Mouse (Mus musculus) forebrain, embryonic 11.5 days (tissue): Measurements from ENCODE around the gene Npdc1. TPM values are rescaled to one million over a fixed set of nuclear protein-coding genes. Genes with fewer than 3 reads are reported as not detected.
A peak's percentile ranks its signal among the peaks of the same experiment; 100 is the strongest.

ENCODE experiments used
- ATAC-seq: fragments of 200-750 bp; cut with Nextera tagmentation; replicated peaks from 2 replicates; pipeline ENCODE4 v1.8.0; 2017; ENCODE audit warnings: moderate TSS enrichment; ENCODE audit not compliant: low FRiP score
- DNase-seq: peaks from one replicate; pipeline ENCODE4 v3.0.0-alpha.2; 2017; ENCODE audit warnings: low spot score
- H3K27ac ChIP-seq: fragments of 300-500 bp; sonication (generic); 2 replicates; pipeline ENCODE4 v1.5.1; 2014; ENCODE audit warnings: low read depth, low read length
- H3K27me3 ChIP-seq: fragments of 300-500 bp; sonication (generic); 2 replicates; pipeline ENCODE4 v1.6.1; 2014; ENCODE audit warnings: mild to moderate bottlenecking, low read length, mixed read lengths; ENCODE audit not compliant: control insufficient read depth, insufficient read depth
- H3K36me3 ChIP-seq: fragments of 300-500 bp; sonication (generic); 2 replicates; pipeline ENCODE4 v1.6.1; 2014; ENCODE audit warnings: mild to moderate bottlenecking, low read length, moderate library complexity, mixed read lengths; ENCODE audit not compliant: control insufficient read depth, insufficient read depth
- H3K4me1 ChIP-seq: fragments of 300-500 bp; sonication (generic); replicated peaks from 2 replicates; pipeline ENCODE4 v1.6.1; 2014; ENCODE audit warnings: low read length, mixed read lengths; ENCODE audit not compliant: control insufficient read depth, insufficient read depth
- H3K4me2 ChIP-seq: fragments of 300-500 bp; sonication (generic); 2 replicates; pipeline ENCODE4 v1.6.1; 2014; ENCODE audit warnings: low read depth, mild to moderate bottlenecking, low read length, moderate library complexity, mixed read lengths; ENCODE audit not compliant: severe bottlenecking
- H3K4me3 ChIP-seq: fragments of 300-500 bp; sonication (generic); 2 replicates; pipeline ENCODE4 v1.5.1; 2014; ENCODE audit warnings: low read depth, low read length
- H3K9ac ChIP-seq: fragments of 300-500 bp; sonication (generic); 2 replicates; pipeline ENCODE4 v1.6.1; 2014; ENCODE audit warnings: low read length
- H3K9me3 ChIP-seq: fragments of 300-500 bp; sonication (generic); 2 replicates; pipeline ENCODE4 v1.6.1; 2016; ENCODE audit warnings: low read length, mixed read lengths; ENCODE audit not compliant: control insufficient read depth
- WGBS: fragments of 180-500 bp; shearing (Covaris S2); extraction: QIAGEN DNeasy Blood & Tissue Kit; methylation state at CpG from one replicate; pipeline ENCODE4 v1.1.7; 2014; 5-methylcytosine and 5-hydroxymethylcytosine counted together
- polyA plus RNA-seq: library from polyadenylated mRNA; unstranded; fragments of >200 nt; fragmentation: Nextera tagmentation; extraction: Ambion mirVana; gene quantifications from 2 replicates; pipeline ENCODE4 v1.2.1, GENCODE M21; 2014

Gene Npdc1
- polyA plus RNA-seq, result 120 and 128 TPM in 2 replicates

- no peaks in the 10 kb centered on the region for H3K36me3 ChIP-seq
- H3K27ac ChIP-seq, result no peak within 1 kb of the TSS
- DNase-seq, result no peak
- H3K9ac ChIP-seq, result no peak within 1 kb of the TSS
- peaks cover 6% of the 10 kb centered on the region for H3K4me1 ChIP-seq
- H3K4me2 ChIP-seq, result no peak within 1 kb of the TSS
- no peak within 1 kb of the TSS for H3K4me3 ChIP-seq
- no peaks in the 10 kb centered on the region for H3K9me3 ChIP-seq
- WGBS, result 64% methylated on average over 8 of the region's 8 CpGs
- no peak for ATAC-seq
- H3K27me3 ChIP-seq, result peaks cover 41% of the 10 kb centered on the region
These were observed at the start of gene Npdc1 for GRCm38 (mm10) chr2:25399051-25399450. Gene Npdc1 (plus strand): TSS chr2:25399351.

DNA sequence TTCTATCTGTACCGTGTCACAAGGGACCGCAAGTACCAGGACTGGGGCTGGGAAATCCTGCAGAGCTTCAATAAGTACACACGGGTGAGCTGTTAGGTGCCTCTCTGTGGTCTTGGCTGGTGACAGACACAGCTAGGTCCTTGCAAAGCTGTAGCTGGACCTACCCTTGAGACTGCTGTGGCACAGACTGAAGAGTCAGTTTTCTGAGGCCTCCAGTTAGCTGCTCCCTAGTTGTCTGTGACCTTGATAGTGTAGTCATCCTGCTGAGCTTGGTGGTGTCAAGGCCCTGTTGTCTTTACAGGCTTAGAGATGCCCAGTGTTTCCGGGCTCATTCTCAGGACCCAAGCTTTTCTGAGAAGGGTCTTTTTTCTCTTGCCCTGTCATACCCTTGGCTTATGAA, 49.7 kb upstream of the Npdc1 start:
- H3K27ac ChIP-seq, result no peak overlapping the region
- no peaks in the 10 kb centered on the region for H3K4me1 ChIP-seq
- no peak overlapping the region for H3K9ac ChIP-seq
- no peak overlapping the region for H3K4me2 ChIP-seq
- H3K9me3 ChIP-seq, result no peaks in the 10 kb centered on the region
- peaks cover 19% of the 10 kb centered on the region for H3K36me3 ChIP-seq
- H3K27me3 ChIP-seq, result no peaks in the 10 kb centered on the region
- 88% methylated on average over 4 of the region's 4 CpGs for WGBS
- no peak for DNase-seq
- no peak for ATAC-seq
- H3K4me3 ChIP-seq, result no peak overlapping the region

GRCm38 (mm10) chr2:25350701-25351100, 48.5 kb upstream of the Npdc1 start:
- ATAC-seq, result no peak
- DNase-seq, result no peak
- Histone ChIP-seq H3K4me3 (no peak overlapping the region), H3K4me2 (no peak overlapping the region), H3K27me3 (no peaks in the 10 kb centered on the region), H3K27ac (no peak overlapping the region), H3K9ac (no peak overlapping the region), H3K9me3 (no peaks in the 10 kb centered on the region), H3K36me3 (peaks cover 14% of the 10 kb centered on the region), H3K4me1 (peaks cover 4% of the 10 kb centered on the region; the same call in 1 of the 2 replicates)
- WGBS, result 97% methylated on average over 3 of the region's 3 CpGs

DNA sequence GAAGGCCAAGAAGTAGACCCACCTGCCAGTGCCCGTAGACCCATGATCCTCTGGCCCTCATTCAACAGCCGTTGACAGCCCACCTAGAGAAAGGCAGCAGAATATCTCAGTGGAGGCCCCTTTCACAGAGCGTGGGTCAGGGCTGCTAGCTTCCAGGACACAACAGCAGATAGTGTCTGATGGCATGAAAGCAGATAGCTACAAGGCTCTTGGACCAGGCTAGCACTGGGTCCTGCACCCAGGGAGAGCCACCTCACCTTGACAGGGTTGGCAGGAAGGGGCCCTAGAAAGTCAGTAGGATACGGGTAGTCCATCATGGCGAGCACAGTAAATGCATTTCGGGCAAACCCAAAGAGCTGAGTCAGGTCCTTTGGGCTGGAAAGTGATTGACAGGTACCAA, 44.9 kb upstream of the Npdc1 start:
- H3K9ac ChIP-seq, result no peak overlapping the region
- peaks cover 4% of the 10 kb centered on the region for H3K36me3 ChIP-seq
- peaks cover 10% of the 10 kb centered on the region for H3K4me1 ChIP-seq
- ATAC-seq (no peak), DNase-seq (no peak)
- H3K27ac ChIP-seq, result no peak overlapping the region
- no peaks in the 10 kb centered on the region for H3K9me3 ChIP-seq
- H3K4me3 ChIP-seq, result no peak overlapping the region
- no peaks in the 10 kb centered on the region for H3K27me3 ChIP-seq
- WGBS, result 91% methylated on average over 6 of the region's 6 CpGs
- H3K4me2 ChIP-seq, result no peak overlapping the region

DNA sequence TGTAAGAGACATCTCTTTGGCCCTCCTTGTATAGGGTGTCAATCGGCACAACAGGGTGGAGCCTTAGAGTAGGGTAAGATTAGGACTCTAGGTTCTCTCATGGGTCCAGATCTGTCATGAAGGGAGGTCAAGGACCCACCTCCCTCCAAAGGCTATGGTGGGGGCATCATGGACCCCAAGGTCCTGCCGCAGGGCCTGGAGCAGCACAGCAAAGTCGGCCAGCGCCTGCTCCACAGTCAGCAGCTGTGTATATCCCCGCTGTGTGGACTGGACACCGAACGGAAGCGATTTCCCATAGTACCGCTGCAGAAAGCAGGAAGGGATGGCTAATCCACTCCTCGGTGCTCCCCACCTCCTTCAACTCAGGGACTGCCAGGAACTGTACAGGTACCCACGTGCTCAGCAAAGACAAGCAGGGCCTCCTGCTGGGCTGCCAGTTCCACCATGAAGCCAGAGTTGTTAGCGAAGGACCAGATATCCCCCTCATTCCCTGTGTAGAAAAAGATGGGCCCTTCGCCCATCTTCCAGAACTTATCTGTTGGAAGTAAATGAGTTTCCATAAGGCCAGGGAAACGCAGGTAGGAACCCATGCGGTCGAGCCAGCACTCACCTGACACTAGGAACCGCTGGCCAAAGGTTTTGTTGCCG, 43.6 kb upstream of the Npdc1 start:
- ATAC-seq (no peak; the same call in 1 of the 2 replicates), DNase-seq (no peak)
- Histone ChIP-seq H3K27me3 (no peaks in the 10 kb centered on the region), H3K4me3 (peak overlapping the region; percentile 48), H3K27ac (no peak overlapping the region), H3K9ac (peak overlapping the region; percentile 74), H3K4me2 (peak overlapping the region; percentile 73), H3K36me3 (no peaks in the 10 kb centered on the region; the same call in none of the 2 replicates), H3K4me1 (peaks cover 10% of the 10 kb centered on the region), H3K9me3 (no peaks in the 10 kb centered on the region)
- 41% methylated on average over 18 of the region's 18 CpGs for WGBS

GRCm38 (mm10) chr2:25356208-25357079, 42.7 kb upstream of the Npdc1 start, which contains the start of gene Dpp7:
Gene Dpp7 (minus strand): TSS chr2:25356359.
- DNase-seq, result peak; percentile 91
- Histone ChIP-seq H3K9me3 (no peaks in the 10 kb centered on the region), H3K36me3 (no peaks in the 10 kb centered on the region; the same call in none of the 2 replicates), H3K4me3 (peak within 1 kb of the TSS; percentile 48), H3K4me1 (peaks cover 10% of the 10 kb centered on the region), H3K27me3 (no peaks in the 10 kb centered on the region), H3K9ac (peak within 1 kb of the TSS; percentile 74), H3K27ac (no peak within 1 kb of the TSS), H3K4me2 (peak within 1 kb of the TSS; percentile 73)
- 8% methylated on average over 13 of the region's 13 CpGs for WGBS
- peak; percentile 78 for ATAC-seq

DNA sequence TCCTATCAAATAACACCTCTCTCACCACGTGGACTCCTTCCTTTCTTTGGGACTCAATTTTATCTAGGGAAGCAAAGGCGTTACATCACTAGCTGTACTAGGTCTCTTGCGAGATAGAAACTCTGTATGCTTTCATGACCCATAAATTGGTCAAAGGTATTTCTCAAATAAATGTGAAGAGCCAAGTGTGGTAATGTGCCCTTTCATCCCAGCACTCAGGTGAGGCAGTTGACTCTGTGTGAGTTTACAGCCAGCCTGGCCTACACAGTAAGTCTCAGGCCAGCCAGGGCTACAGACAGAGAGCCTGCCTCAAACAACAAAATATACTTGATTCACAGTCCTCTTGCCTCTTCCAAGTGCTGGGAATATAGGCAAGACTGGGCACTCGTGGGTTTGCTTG, 39.3 kb upstream of the Npdc1 start:
- no peak for DNase-seq
- 85% methylated on average over 4 of the region's 4 CpGs for WGBS
- no peaks in the 10 kb centered on the region for H3K9me3 ChIP-seq
- H3K27ac ChIP-seq, result no peak overlapping the region
- no peak overlapping the region for H3K4me3 ChIP-seq
- peaks cover 10% of the 10 kb centered on the region for H3K27me3 ChIP-seq
- H3K4me2 ChIP-seq, result no peak overlapping the region
- ATAC-seq, result no peak
- no peaks in the 10 kb centered on the region for H3K36me3 ChIP-seq
- H3K9ac ChIP-seq, result no peak overlapping the region
- H3K4me1 ChIP-seq, result peaks cover 11% of the 10 kb centered on the region

GRCm38 (mm10) chr2:25363478-25364178, 35.5 kb upstream of the Npdc1 start:
- H3K4me2 ChIP-seq, result no peak overlapping the region
- whole genome bisulfite sequencing, result 71% methylated on average over 13 of the region's 13 CpGs
- H3K9ac ChIP-seq, result no peak overlapping the region
- no peak for DNase-seq
- H3K27me3 ChIP-seq, result peaks cover 18% of the 10 kb centered on the region
- no peak overlapping the region for H3K27ac ChIP-seq
- no peaks in the 10 kb centered on the region for H3K36me3 ChIP-seq
- no peak for ATAC-seq
- no peaks in the 10 kb centered on the region for H3K9me3 ChIP-seq
- H3K4me1 ChIP-seq, result 0 out of 2 replicates have a peak, but pooled peaks cover 5% of the 10 kb centered on the region
- no peak overlapping the region for H3K4me3 ChIP-seq
